ENCODE assay signal across 13 mouse cellular contexts in genomic region chr3:108701256-108701655, GRCm38 (mm10). TPM values are rescaled to one million over a fixed set of nuclear protein-coding genes. Genes with fewer than 3 reads are reported as not detected.
DNase-seq lines count a peak whose midpoint lies in the region; ATAC-seq and TF ChIP-seq lines count a peak whose summit lies in the region.
"Had no signal": no experiment of that assay in that cellular context is flagged by ENCODE, and none has a peak within 500 bp of the region (broad histone marks: within the 10 kb centered on the region; RNA-seq: fewer than 3 reads in every experiment).

No protein-coding gene starts in this region.

- no peak for DNase-seq in cerebellum, adult 2 months
- DNase-seq in cerebellum, postnatal 4 days (ENCODE audit: low spot score in 2 of 2) = no peak
- DNase-seq in kidney, postnatal 0 days (ENCODE audit: low spot score) = peak; percentile 81
- DNase-seq in 3T3-L1 (ENCODE audit: low read depth, low spot score) (peak; percentile 54), adipocyte (ENCODE audit: low spot score) (peak; percentile 56)
- DNase-seq in spleen, postnatal 4 days (ENCODE audit: low spot score in 2 of 2) = no peak
- no peak for DNase-seq in kidney, adult 11 months
- DNase-seq: cerebellum, postnatal 36 days; right cerebral cortex, adult 18-20 months had no signal

- H3K9ac ChIP-seq in kidney, postnatal 0 days (ENCODE audit: low read depth, low read length) = no peak overlapping the region
- H3K9ac ChIP-seq in kidney, embryonic 14.5 days (ENCODE audit: low read depth, low read length) = no peak overlapping the region
- H3K9ac ChIP-seq: heart, embryonic 12.5 days; limb, embryonic 12.5 days had no signal

- TF ChIP-seq CTCF in cerebellum, adult 2 months (IDR thresholded peaks at IDR 0.05; ENCODE audit: borderline replicate concordance, insufficient read depth, low read depth, low read length) = 0 out of 2 replicates have a peak, but pooled peaks have one; percentile 4
- TF ChIP-seq CTCF in kidney, postnatal 0 days (IDR thresholded peaks at IDR 0.05; ENCODE audit: low read depth) = peak; percentile 74

- no peaks in the 10 kb centered on the region for H3K9me3 ChIP-seq in kidney, postnatal 0 days (replicated peaks; ENCODE audit: low read length)
- no peaks in the 10 kb centered on the region for H3K9me3 ChIP-seq in kidney, embryonic 14.5 days (ENCODE audit: control insufficient read depth, low read length)
- H3K9me3 ChIP-seq: heart, embryonic 12.5 days; limb, embryonic 12.5 days had no signal

- no peaks in the 10 kb centered on the region for H3K27me3 ChIP-seq in cerebellum, adult 2 months (ENCODE audit: control insufficient read depth, insufficient read depth, low read length)
- no peaks in the 10 kb centered on the region for H3K27me3 ChIP-seq in kidney, postnatal 0 days (ENCODE audit: insufficient read depth, low read length)
- no peaks in the 10 kb centered on the region for H3K27me3 ChIP-seq in kidney, embryonic 14.5 days (ENCODE audit: control insufficient read depth, insufficient read depth, low read length)
- H3K27me3 ChIP-seq: heart, embryonic 12.5 days; limb, embryonic 12.5 days had no signal

- no peak for ATAC-seq in kidney, postnatal 0 days (replicated peaks; ENCODE audit: low FRiP score, low read depth)
- no peak for ATAC-seq in kidney, embryonic 14.5 days (ENCODE audit: low FRiP score, low TSS enrichment)

- no peak overlapping the region for H3K27ac ChIP-seq in cerebellum, adult 2 months (ENCODE audit: insufficient read depth, low read length)
- H3K27ac ChIP-seq in kidney, postnatal 0 days = no peak overlapping the region
- no peak overlapping the region for H3K27ac ChIP-seq in kidney, embryonic 14.5 days (ENCODE audit: low read depth, low read length)
- H3K27ac ChIP-seq: limb, embryonic 12.5 days; macrophage had no signal

- H3K36me3 ChIP-seq in kidney, postnatal 0 days (ENCODE audit: insufficient read depth, low read length) = peaks cover 14% of the 10 kb centered on the region; the same call in 1 of the 2 replicates
- H3K36me3 ChIP-seq in kidney, embryonic 14.5 days (ENCODE audit: control insufficient read depth, insufficient read depth, low read length) = peaks cover 62% of the 10 kb centered on the region

- no peaks in the 10 kb centered on the region for H3K4me1 ChIP-seq in cerebellum, adult 2 months (ENCODE audit: control insufficient read depth, insufficient read depth, low read length)
- H3K4me1 ChIP-seq in kidney, postnatal 0 days (replicated peaks; ENCODE audit: insufficient read depth, low read length) = no peaks in the 10 kb centered on the region
- H3K4me1 ChIP-seq in kidney, embryonic 14.5 days (ENCODE audit: control insufficient read depth, insufficient read depth, low read length) = no peaks in the 10 kb centered on the region
- H3K4me1 ChIP-seq: heart, embryonic 12.5 days had no signal

- no peak overlapping the region for H3K4me2 ChIP-seq in kidney, postnatal 0 days (ENCODE audit: low read length)
- H3K4me2 ChIP-seq in kidney, embryonic 14.5 days (replicated peaks; ENCODE audit: low read depth, low read length) = no peak overlapping the region
- H3K4me2 ChIP-seq: heart, embryonic 12.5 days; limb, embryonic 12.5 days had no signal

- no peak for TF ChIP-seq POLR2A in cerebellum, adult 2 months (IDR thresholded peaks at IDR 0.05; ENCODE audit: borderline replicate concordance, insufficient read depth, low read length)

- 87% methylated on average over 1 of the region's 1 CpGs for WGBS in cerebellum, adult 2 months
- 94% methylated on average over 1 of the region's 1 CpGs for WGBS in kidney, postnatal 0 days
- WGBS in kidney, embryonic 14.5 days = 82% methylated on average over 1 of the region's 1 CpGs

- no peak overlapping the region for H3K4me3 ChIP-seq in cerebellum, adult 2 months (replicated peaks; ENCODE audit: insufficient read depth, low read depth, low read length)
- H3K4me3 ChIP-seq in kidney, postnatal 0 days (replicated peaks; ENCODE audit: low read depth, low read length) = no peak overlapping the region
- H3K4me3 ChIP-seq in kidney, embryonic 14.5 days (ENCODE audit: low read length) = no peak overlapping the region
- H3K4me3 ChIP-seq: heart, embryonic 12.5 days; limb, embryonic 12.5 days had no signal

RNA-seq across cellular contexts. Expression of gene Gpsm2, which starts 20.9 kb away (rescaled TPM):
- 7.8 and 9.3 TPM in 2 replicates for polyA plus RNA-seq in cerebellum, adult 2 months (2012; rRNA removed)
- 26.7 and 29.0 TPM in 2 replicates for polyA plus RNA-seq in kidney, postnatal 0 days (2015; fragmentation: Nextera tagmentation; extraction: Ambion mirVana)
- 25.3 and 52.4 TPM in 2 replicates for polyA plus RNA-seq in kidney, embryonic 14.5 days (2014; fragmentation: Nextera tagmentation; extraction: Ambion mirVana)

RNA-seq across cellular contexts. Expression of gene Aknad1, which starts 38.2 kb away (rescaled TPM):
- polyA plus RNA-seq in cerebellum, adult 2 months (2012; rRNA removed) = not detected in 2 replicates
- not detected in 2 replicates for polyA plus RNA-seq in kidney, postnatal 0 days (2015; fragmentation: Nextera tagmentation; extraction: Ambion mirVana)
- polyA plus RNA-seq in kidney, embryonic 14.5 days (2014; fragmentation: Nextera tagmentation; extraction: Ambion mirVana) = 0.14 TPM in 1 of 2 replicates, not detected in the other
- polyA plus RNA-seq: heart, embryonic 12.5 days; macrophage had no signal

RNA-seq across cellular contexts. Expression of gene Clcc1, which starts 47.5 kb away (rescaled TPM):
- polyA plus RNA-seq in cerebellum, adult 2 months (2012; rRNA removed) = 47.2 and 52.2 TPM in 2 replicates
- 64.8 and 65.8 TPM in 2 replicates for polyA plus RNA-seq in kidney, postnatal 0 days (2015; fragmentation: Nextera tagmentation; extraction: Ambion mirVana)
- polyA plus RNA-seq in kidney, embryonic 14.5 days (2014; fragmentation: Nextera tagmentation; extraction: Ambion mirVana) = 46.5 and 64.3 TPM in 2 replicates

Comparison
In these comparisons a context has a peak if more than half of its experiments do, and no peak if none do; other contexts are left out.
1. DNase-seq: peak in kidney, postnatal 0 days (single experiment), 3T3-L1 (single experiment) and adipocyte (single experiment); none in cerebellum, adult 2 months (0 of 2), cerebellum, postnatal 4 days (0 of 2), spleen, postnatal 4 days (0 of 2) and kidney, adult 11 months (single experiment).